Mouse (Mus musculus) intestine, postnatal 0 days (tissue): Measurements from ENCODE around the gene Hc. TPM values are rescaled to one million over a fixed set of nuclear protein-coding genes. Genes with fewer than 3 reads are reported as not detected.

Experiments
- ATAC-seq: fragments of 200-750 bp; cut with Nextera tagmentation; 2 replicates; pipeline ENCODE4 v1.8.0; 2017; ENCODE audit warnings: mild to moderate bottlenecking, moderate TSS enrichment, moderate library complexity
- H3K27ac ChIP-seq: fragments of 300-500 bp; sonication (generic); 2 replicates; pipeline ENCODE4 v1.5.1; 2014; ENCODE audit warnings: mild to moderate bottlenecking, low read depth, low read length, moderate library complexity
- H3K27me3 ChIP-seq: fragments of 300-500 bp; sonication (generic); replicated peaks from 2 replicates; pipeline ENCODE4 v1.6.1; 2014; ENCODE audit warnings: low read length, mixed read lengths; ENCODE audit not compliant: control insufficient read depth, insufficient read depth
- H3K36me3 ChIP-seq: fragments of 300-500 bp; sonication (generic); 2 replicates; pipeline ENCODE4 v1.6.1; 2014; ENCODE audit warnings: mild to moderate bottlenecking, moderate library complexity; ENCODE audit not compliant: control insufficient read depth, insufficient read depth
- H3K4me1 ChIP-seq: fragments of 300-500 bp; sonication (generic); replicated peaks from 2 replicates; pipeline ENCODE4 v1.6.1; 2014; ENCODE audit warnings: antibody characterized with exemption, low read length, mixed read lengths; ENCODE audit not compliant: control insufficient read depth, insufficient read depth
- H3K4me2 ChIP-seq: fragments of 300-500 bp; sonication (generic); replicated peaks from 2 replicates; pipeline ENCODE4 v1.6.1; 2014; ENCODE audit warnings: low read depth, mild to moderate bottlenecking, moderate library complexity
- H3K4me3 ChIP-seq: fragments of 300-500 bp; sonication (generic); 2 replicates; pipeline ENCODE4 v1.5.1; 2014; ENCODE audit warnings: low read depth, low read length
- H3K9ac ChIP-seq: fragments of 300-500 bp; sonication (generic); 2 replicates; pipeline ENCODE4 v1.6.1; 2014; ENCODE audit warnings: mild to moderate bottlenecking, low read depth, low read length
- H3K9me3 ChIP-seq: fragments of 300-500 bp; sonication (generic); 2 replicates; pipeline ENCODE4 v1.6.1; 2016; ENCODE audit warnings: mixed run types; ENCODE audit not compliant: control insufficient read depth
- CTCF ChIP-seq: sonication (generic); IDR thresholded peaks from 2 replicates; pipeline ENCODE4 v1.5.1; 2016; ENCODE audit warnings: low read depth, mild to moderate bottlenecking, control low read depth, antibody characterized with exemption, moderate library complexity
- WGBS: fragments of 180-500 bp; shearing (Covaris S2); extraction: QIAGEN DNeasy Blood & Tissue Kit; methylation state at CpG from one replicate; pipeline ENCODE4 v1.1.7; 2014; 5-methylcytosine and 5-hydroxymethylcytosine counted together
- polyA plus RNA-seq: library from polyadenylated mRNA; unstranded; fragments of >200 nt; fragmentation: Nextera tagmentation; extraction: Ambion mirVana; gene quantifications from 2 replicates; pipeline ENCODE4 v1.2.1, GENCODE M21; 2015

Gene Hc
- polyA plus RNA-seq, 1 experiment from 2014 or later, result 0.14 TPM

DNA sequence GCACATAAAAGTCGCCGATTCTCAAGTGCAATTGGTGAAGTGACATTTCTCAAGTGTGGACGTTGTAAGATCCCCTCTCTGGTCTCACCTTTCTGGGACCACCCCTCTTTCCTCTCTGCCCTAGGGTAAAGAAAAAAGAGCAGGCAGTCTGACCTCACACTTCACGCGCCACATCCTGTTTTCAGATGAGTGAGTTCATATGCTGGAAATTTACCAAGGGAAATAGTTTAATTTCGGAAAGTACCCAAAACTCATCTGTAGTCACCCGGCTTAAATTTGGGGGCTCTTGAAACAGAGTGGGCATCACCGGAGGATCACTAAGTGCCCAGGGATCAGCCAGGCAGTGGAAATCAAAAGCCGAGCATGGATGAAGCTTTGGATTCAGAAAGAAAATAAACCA is 98.3 kb downstream of the Hc start:
- Histone ChIP-seq H3K9me3 (no peaks in the 10 kb centered on the region), H3K27me3 (no peaks in the 10 kb centered on the region), H3K4me1 (peaks cover 6% of the 10 kb centered on the region; the same call in 1 of the 2 replicates), H3K9ac (no peak overlapping the region), H3K27ac (no peak overlapping the region), H3K36me3 (no peaks in the 10 kb centered on the region), H3K4me2 (no peak overlapping the region), H3K4me3 (no peak overlapping the region)
- 81% methylated on average over 9 of the region's 9 CpGs for WGBS
- ATAC-seq, result no peak
- no peak for TF ChIP-seq CTCF

DNA sequence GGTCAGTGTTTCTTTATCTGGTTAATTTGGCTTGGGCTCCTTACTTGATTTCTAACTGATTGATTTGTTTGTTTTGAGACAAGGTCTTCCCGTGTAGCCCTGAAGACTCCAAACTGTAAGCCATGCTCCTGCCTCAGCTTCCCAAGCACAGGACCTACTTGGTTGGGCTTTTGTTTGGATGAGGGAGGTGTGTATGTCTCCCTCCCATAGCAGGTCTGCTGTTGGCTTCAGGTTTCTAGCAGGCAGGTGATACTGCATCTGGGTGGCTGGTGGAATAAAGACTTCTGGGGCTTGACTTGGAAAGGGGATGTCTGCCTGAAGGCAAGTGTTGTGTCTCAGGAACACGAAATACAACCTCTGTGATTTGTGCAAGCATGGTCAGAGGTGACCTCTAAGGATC is 99.0 kb downstream of the Hc start:
- Histone ChIP-seq H3K9me3 (no peaks in the 10 kb centered on the region), H3K27me3 (no peaks in the 10 kb centered on the region), H3K4me2 (no peak overlapping the region), H3K4me3 (no peak overlapping the region), H3K9ac (no peak overlapping the region), H3K27ac (no peak overlapping the region), H3K36me3 (no peaks in the 10 kb centered on the region), H3K4me1 (peaks cover 6% of the 10 kb centered on the region; the same call in 1 of the 2 replicates)
- TF ChIP-seq CTCF, result no peak
- WGBS, result 57% methylated on average over 2 of the region's 2 CpGs
- no peak for ATAC-seq

DNA sequence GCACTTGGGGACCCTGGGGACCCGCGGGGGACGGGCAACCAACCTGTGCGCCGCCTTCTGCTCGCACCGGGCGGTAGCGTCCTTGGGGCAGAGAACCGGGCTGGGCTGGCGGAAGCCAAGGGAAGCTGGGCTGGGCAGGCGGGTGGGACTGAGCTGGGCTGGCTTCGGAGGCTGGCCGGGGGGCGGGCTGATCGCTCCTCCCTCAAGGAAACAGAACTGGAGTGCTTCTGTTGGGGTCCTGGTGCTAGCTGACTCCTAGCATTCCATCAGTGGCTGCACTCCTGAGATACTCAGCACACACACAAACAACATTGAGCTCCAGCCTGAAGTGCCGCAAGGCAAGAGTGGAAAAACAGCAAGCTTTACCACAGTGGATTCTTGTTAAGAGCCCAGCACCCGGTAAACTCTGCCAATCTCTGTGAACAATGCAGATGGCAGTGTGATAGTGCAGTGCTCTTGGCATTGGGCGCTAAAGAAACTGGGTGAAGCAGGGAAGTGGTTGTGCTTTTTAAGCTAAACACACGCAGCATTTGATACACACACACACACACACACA is 99.7 kb downstream of the Hc start, which contains the start of gene Traf1:
Traf1 (minus strand) TSS at position 292 of the 556 bp plus-strand sequence.
- Histone ChIP-seq H3K4me2 (peak within 1 kb of the TSS; percentile 59), H3K36me3 (no peaks in the 10 kb centered on the region), H3K27ac (no peak within 1 kb of the TSS), H3K4me1 (peaks cover 6% of the 10 kb centered on the region; the same call in 1 of the 2 replicates), H3K9me3 (no peaks in the 10 kb centered on the region), H3K27me3 (no peaks in the 10 kb centered on the region), H3K4me3 (peak within 1 kb of the TSS; percentile 17), H3K9ac (no peak within 1 kb of the TSS)
- ATAC-seq, result no peak
- TF ChIP-seq CTCF, result no peak
- WGBS, result 9% methylated on average over 19 of the region's 20 CpGs

DNA sequence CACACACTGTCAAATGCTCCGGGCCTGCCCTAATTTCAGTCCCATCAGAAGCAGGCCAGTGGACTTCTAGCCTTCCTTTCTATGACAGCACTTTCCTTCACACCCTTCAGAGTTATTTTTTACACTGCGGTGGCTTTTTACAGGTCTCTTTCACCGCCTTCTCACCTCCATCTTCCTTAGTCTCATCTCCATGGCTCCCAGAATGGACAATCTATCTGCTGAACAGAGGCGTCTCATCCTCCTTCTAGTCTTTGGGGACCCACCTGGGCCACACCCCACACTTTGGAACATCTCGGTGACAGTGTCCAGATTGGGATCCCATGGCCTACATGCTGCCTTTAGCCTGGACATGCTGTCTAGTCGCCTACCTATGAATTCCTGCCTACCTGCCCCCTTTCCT is 100.3 kb downstream of the Hc start:
- Histone ChIP-seq H3K36me3 (no peaks in the 10 kb centered on the region), H3K9me3 (no peaks in the 10 kb centered on the region), H3K4me2 (peak overlapping the region; percentile 59), H3K4me1 (peaks cover 6% of the 10 kb centered on the region; the same call in 1 of the 2 replicates), H3K27me3 (no peaks in the 10 kb centered on the region), H3K27ac (no peak overlapping the region), H3K9ac (no peak overlapping the region), H3K4me3 (peak overlapping the region; percentile 17)
- 68% methylated on average over 6 of the region's 6 CpGs for WGBS
- ATAC-seq, result no peak
- TF ChIP-seq CTCF, result no peak

DNA sequence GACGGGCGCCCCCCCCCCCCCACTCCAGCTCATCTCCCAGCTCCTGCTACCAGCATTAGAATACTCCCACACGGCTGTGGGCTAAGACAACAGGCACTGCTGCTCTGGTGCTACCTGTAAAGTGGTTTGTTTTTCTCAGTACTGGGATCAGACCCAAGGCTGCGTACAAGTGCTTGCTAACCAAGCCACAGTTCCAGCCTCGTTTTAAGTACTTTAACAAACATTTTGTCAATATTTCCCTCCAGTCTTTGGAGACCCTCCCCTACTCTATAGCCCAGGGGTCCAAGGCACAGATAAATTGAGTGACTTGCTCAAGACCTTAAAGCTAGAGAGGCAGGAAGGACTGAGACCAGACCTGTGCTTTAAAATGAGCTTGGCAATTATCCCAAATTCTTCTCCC is 100.8 kb downstream of the Hc start:
- Histone ChIP-seq H3K27me3 (no peaks in the 10 kb centered on the region), H3K9ac (no peak overlapping the region), H3K4me3 (no peak overlapping the region), H3K4me1 (peaks cover 3% of the 10 kb centered on the region; the same call in 1 of the 2 replicates), H3K9me3 (no peaks in the 10 kb centered on the region), H3K27ac (no peak overlapping the region), H3K4me2 (no peak overlapping the region), H3K36me3 (no peaks in the 10 kb centered on the region)
- 72% methylated on average over 4 of the region's 5 CpGs for WGBS
- TF ChIP-seq CTCF, result no peak
- ATAC-seq, result no peak

DNA sequence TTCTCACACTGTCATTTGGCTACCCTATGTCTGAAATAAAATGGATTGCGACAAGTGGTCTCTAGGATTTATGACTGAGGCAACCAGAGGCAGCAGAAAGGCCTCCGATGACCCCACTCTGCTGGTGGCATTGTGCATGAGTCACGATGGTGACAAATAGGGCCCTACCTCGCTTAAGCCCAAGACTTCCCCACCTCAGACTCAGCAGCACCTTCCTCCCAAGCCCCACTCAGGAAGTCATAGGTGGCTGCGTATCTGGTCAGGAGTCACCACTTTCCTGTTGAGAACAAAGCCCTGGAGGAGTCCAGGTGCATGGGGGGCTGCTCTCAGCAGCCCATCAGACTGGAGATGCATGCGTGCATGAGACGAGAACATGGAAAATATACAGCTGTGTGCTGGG is 102.7 kb downstream of the Hc start:
- Histone ChIP-seq H3K4me1 (no peaks in the 10 kb centered on the region), H3K27me3 (no peaks in the 10 kb centered on the region), H3K36me3 (no peaks in the 10 kb centered on the region), H3K4me2 (no peak overlapping the region), H3K9me3 (no peaks in the 10 kb centered on the region), H3K9ac (no peak overlapping the region), H3K4me3 (no peak overlapping the region), H3K27ac (no peak overlapping the region)
- TF ChIP-seq CTCF, result no peak
- no peak for ATAC-seq
- 86% methylated on average over 7 of the region's 7 CpGs for WGBS
